Comparison of ENCODE assay signal across 8 mouse cellular contexts in genomic region chr10:127511634-127512306, GRCm38 (mm10). TPM values are rescaled to one million over a fixed set of nuclear protein-coding genes. Genes with fewer than 3 reads are reported as not detected.
DNase-seq lines count a peak whose midpoint lies in the region; ATAC-seq and TF ChIP-seq lines count a peak whose summit lies in the region.

No protein-coding gene starts in this region.

- peak overlapping the region; percentile 56 for H3K4me3 ChIP-seq in forebrain, embryonic 10.5 days
- peak overlapping the region; percentile 42 for H3K4me3 ChIP-seq in hindbrain, postnatal 0 days (ENCODE audit: low read length)
- peak overlapping the region; percentile 50 for H3K4me3 ChIP-seq in limb, embryonic 15.5 days
- H3K4me3 ChIP-seq in neural tube, embryonic 14.5 days (ENCODE audit: low read depth, low read length) = peak overlapping the region; percentile 34

- H3K27me3 ChIP-seq in forebrain, embryonic 10.5 days (ENCODE audit: poor library complexity, severe bottlenecking) = peaks cover 100% of the 10 kb centered on the region
- H3K27me3 ChIP-seq in hindbrain, postnatal 0 days (ENCODE audit: insufficient read depth, low read length) = no peaks in the 10 kb centered on the region
- H3K27me3 ChIP-seq in limb, embryonic 15.5 days = peaks cover 80% of the 10 kb centered on the region
- no peaks in the 10 kb centered on the region for H3K27me3 ChIP-seq in neural tube, embryonic 14.5 days (ENCODE audit: control insufficient read depth, insufficient read depth, low read length)

- H3K9me3 ChIP-seq in forebrain, embryonic 10.5 days = no peaks in the 10 kb centered on the region
- no peaks in the 10 kb centered on the region for H3K9me3 ChIP-seq in hindbrain, postnatal 0 days (ENCODE audit: low read length)
- H3K9me3 ChIP-seq in limb, embryonic 15.5 days = no peaks in the 10 kb centered on the region
- no peaks in the 10 kb centered on the region for H3K9me3 ChIP-seq in neural tube, embryonic 14.5 days (ENCODE audit: control insufficient read depth, low read length)

- H3K4me2 ChIP-seq in hindbrain, postnatal 0 days (ENCODE audit: low read depth, low read length) = peak overlapping the region; percentile 86
- H3K4me2 ChIP-seq in limb, embryonic 15.5 days = peak overlapping the region; percentile 97
- peak overlapping the region; percentile 90 for H3K4me2 ChIP-seq in neural tube, embryonic 14.5 days (ENCODE audit: low read depth, low read length)

- H3K9ac ChIP-seq in hindbrain, postnatal 0 days (replicated peaks; ENCODE audit: low read length) = peak overlapping the region; percentile 73
- 0 out of 2 replicates have a peak overlapping the region, but pooled peaks have one; percentile 26 for H3K9ac ChIP-seq in limb, embryonic 15.5 days
- peak overlapping the region; percentile 80 for H3K9ac ChIP-seq in neural tube, embryonic 14.5 days (replicated peaks; ENCODE audit: low read depth, low read length)

- H3K4me1 ChIP-seq in forebrain, embryonic 10.5 days = peaks cover 93% of the 10 kb centered on the region
- H3K4me1 ChIP-seq in hindbrain, postnatal 0 days (ENCODE audit: insufficient read depth, low read length) = peaks cover 46% of the 10 kb centered on the region
- peaks cover 88% of the 10 kb centered on the region for H3K4me1 ChIP-seq in limb, embryonic 15.5 days
- peaks cover 62% of the 10 kb centered on the region for H3K4me1 ChIP-seq in neural tube, embryonic 14.5 days (ENCODE audit: control insufficient read depth, insufficient read depth, low read length)

- peak; percentile 53 for DNase-seq in kidney, postnatal 10 days
- no peak for DNase-seq in kidney, adult 18-20 months
- peak; percentile 37 to 53 for DNase-seq in adrenal gland, postnatal 36 days
- peak; percentile 66 for DNase-seq in forebrain, embryonic 10.5 days (ENCODE audit: extremely low spot score, low spot score)
- DNase-seq in hindbrain, postnatal 0 days (ENCODE audit: low spot score) = peak; percentile 92

- peak; percentile 62 for TF ChIP-seq CTCF in hindbrain, postnatal 0 days (IDR thresholded peaks at IDR 0.05; ENCODE audit: low read depth)

- under 1% methylated on average over 46 of the region's 46 CpGs for WGBS in forebrain, embryonic 10.5 days
- under 1% methylated on average over 45 of the region's 46 CpGs for WGBS in hindbrain, postnatal 0 days
- WGBS in limb, embryonic 15.5 days = under 1% methylated on average over 30 of the region's 46 CpGs
- under 1% methylated on average over 44 of the region's 46 CpGs for whole genome bisulfite sequencing in neural tube, embryonic 14.5 days

- no peaks in the 10 kb centered on the region; the same call in 1 of the 2 replicates for H3K36me3 ChIP-seq in forebrain, embryonic 10.5 days (replicated peaks)
- no peaks in the 10 kb centered on the region for H3K36me3 ChIP-seq in hindbrain, postnatal 0 days (ENCODE audit: insufficient read depth, low read length)
- no peaks in the 10 kb centered on the region; the same call in 1 of the 2 replicates for H3K36me3 ChIP-seq in limb, embryonic 15.5 days
- H3K36me3 ChIP-seq in neural tube, embryonic 14.5 days (ENCODE audit: control insufficient read depth, insufficient read depth, low read length) = no peaks in the 10 kb centered on the region

- peak; percentile 24 for ATAC-seq in hindbrain, postnatal 0 days
- no peak for ATAC-seq in limb, embryonic 15.5 days (ENCODE audit: insufficient number of reproducible peaks, low FRiP score, low TSS enrichment, low read depth)
- peak; percentile 6; the same call in 1 of the 2 replicates for ATAC-seq in neural tube, embryonic 14.5 days (ENCODE audit: low read depth)
- ATAC-seq in activated CD4-positive, CD25-positive, alpha-beta regulatory T cell, adult 4 months = no peak

- H3K27ac ChIP-seq in forebrain, embryonic 10.5 days = peak overlapping the region; percentile 83
- H3K27ac ChIP-seq in hindbrain, postnatal 0 days = peak overlapping the region; percentile 98
- H3K27ac ChIP-seq in limb, embryonic 15.5 days = no peak overlapping the region
- peak overlapping the region; percentile 99 for H3K27ac ChIP-seq in neural tube, embryonic 14.5 days (ENCODE audit: low read depth, low read length)

RNA-seq across cellular contexts. Expression of gene Ndufa4l2, which starts 3.0 kb away (rescaled TPM):
- 10 to 100 TPM; 29.7 to 45.6 TPM for total RNA-seq in adrenal gland, postnatal 36 days (2021)
- polyA plus RNA-seq in forebrain, embryonic 10.5 days (2016; fragmentation: Nextera tagmentation; extraction: Ambion mirVana) = 2.6 and 2.9 TPM in 2 replicates
- 11.0 and 21.9 TPM in 2 replicates for total RNA-seq in hindbrain, postnatal 0 days (2014; rRNA removed)
- polyA plus RNA-seq in hindbrain, postnatal 0 days (2015; fragmentation: Nextera tagmentation; extraction: Ambion mirVana) = 16.7 and 17.4 TPM in 2 replicates
- 328 and 370 TPM in 2 replicates for polyA plus RNA-seq in limb, embryonic 15.5 days (2015; fragmentation: Nextera tagmentation; extraction: Ambion mirVana)
- 9.7 and 13.5 TPM in 2 replicates for polyA plus RNA-seq in neural tube, embryonic 14.5 days (2014; fragmentation: Nextera tagmentation; extraction: Ambion mirVana)
- polyA plus RNA-seq in activated CD4-positive, CD25-positive, alpha-beta regulatory T cell, adult 4 months (2017; shearing (Covaris generic)) = not detected

RNA-seq across cellular contexts. Expression of gene Stac3, which starts 10.3 kb away (rescaled TPM):
- total RNA-seq in adrenal gland, postnatal 36 days (2021) = 1 to 10 TPM; 2.2 to 3.4 TPM
- 0.30 and 0.41 TPM in 2 replicates for polyA plus RNA-seq in forebrain, embryonic 10.5 days (2016; fragmentation: Nextera tagmentation; extraction: Ambion mirVana)
- total RNA-seq in hindbrain, postnatal 0 days (2014; rRNA removed) = 0.68 and 3.7 TPM in 2 replicates
- 1.4 and 1.7 TPM in 2 replicates for polyA plus RNA-seq in hindbrain, postnatal 0 days (2015; fragmentation: Nextera tagmentation; extraction: Ambion mirVana)
- polyA plus RNA-seq in limb, embryonic 15.5 days (2015; fragmentation: Nextera tagmentation; extraction: Ambion mirVana) = 17.2 and 38.7 TPM in 2 replicates
- polyA plus RNA-seq in neural tube, embryonic 14.5 days (2014; fragmentation: Nextera tagmentation; extraction: Ambion mirVana) = 0.31 TPM in 1 of 2 replicates, not detected in the other
- polyA plus RNA-seq in activated CD4-positive, CD25-positive, alpha-beta regulatory T cell, adult 4 months (2017; shearing (Covaris generic)) = under 1 TPM in 1 of 2 experiments, not detected in 1; 0.92 TPM

RNA-seq across cellular contexts. Expression of gene Shmt2, which starts 10.5 kb away (rescaled TPM):
- total RNA-seq in adrenal gland, postnatal 36 days (2021) = 10 to 100 TPM; 46.8 to 47.1 TPM
- 124 and 129 TPM in 2 replicates for polyA plus RNA-seq in forebrain, embryonic 10.5 days (2016; fragmentation: Nextera tagmentation; extraction: Ambion mirVana)
- total RNA-seq in hindbrain, postnatal 0 days (2014; rRNA removed) = 66.1 and 91.1 TPM in 2 replicates
- polyA plus RNA-seq in hindbrain, postnatal 0 days (2015; fragmentation: Nextera tagmentation; extraction: Ambion mirVana) = 49.7 and 49.9 TPM in 2 replicates
- 112 and 122 TPM in 2 replicates for polyA plus RNA-seq in limb, embryonic 15.5 days (2015; fragmentation: Nextera tagmentation; extraction: Ambion mirVana)
- 44.9 and 46.8 TPM in 2 replicates for polyA plus RNA-seq in neural tube, embryonic 14.5 days (2014; fragmentation: Nextera tagmentation; extraction: Ambion mirVana)
- polyA plus RNA-seq in activated CD4-positive, CD25-positive, alpha-beta regulatory T cell, adult 4 months (2017; shearing (Covaris generic)) = 10 to 100 TPM; 34.2 to 50.7 TPM

RNA-seq across cellular contexts. Expression of gene Nxph4, which starts 22.6 kb away (rescaled TPM):
- total RNA-seq in adrenal gland, postnatal 36 days (2021) = 1 to 10 TPM; 5.0 to 6.3 TPM
- 3.0 and 9.5 TPM in 2 replicates for polyA plus RNA-seq in forebrain, embryonic 10.5 days (2016; fragmentation: Nextera tagmentation; extraction: Ambion mirVana)
- 26.0 and 33.5 TPM in 2 replicates for total RNA-seq in hindbrain, postnatal 0 days (2014; rRNA removed)
- 134 and 146 TPM in 2 replicates for polyA plus RNA-seq in hindbrain, postnatal 0 days (2015; fragmentation: Nextera tagmentation; extraction: Ambion mirVana)
- polyA plus RNA-seq in limb, embryonic 15.5 days (2015; fragmentation: Nextera tagmentation; extraction: Ambion mirVana) = 21.7 and 25.1 TPM in 2 replicates
- 80.1 and 80.4 TPM in 2 replicates for polyA plus RNA-seq in neural tube, embryonic 14.5 days (2014; fragmentation: Nextera tagmentation; extraction: Ambion mirVana)
- not detected for polyA plus RNA-seq in activated CD4-positive, CD25-positive, alpha-beta regulatory T cell, adult 4 months (2017; shearing (Covaris generic))

Comparison
In these comparisons a context has a peak if more than half of its experiments do, and no peak if none do; other contexts are left out.
1. ATAC-seq: peak in hindbrain, postnatal 0 days (single experiment) and neural tube, embryonic 14.5 days (single experiment); none in limb, embryonic 15.5 days (single experiment) and activated CD4-positive, CD25-positive, alpha-beta regulatory T cell, adult 4 months (single experiment).
2. H3K9ac ChIP-seq: peak in every context shown above with its lines; median percentile 80 in neural tube, embryonic 14.5 days; 73 in hindbrain, postnatal 0 days; 26 in limb, embryonic 15.5 days.
3. RNA of gene Ndufa4l2, which starts 3.0 kb away (polyA plus RNA-seq): 328 to 370 TPM in limb, embryonic 15.5 days; 16.7 to 17.4 TPM in hindbrain, postnatal 0 days, 9.7 to 13.5 TPM in neural tube, embryonic 14.5 days, 2.6 to 2.9 TPM in forebrain, embryonic 10.5 days and not detected in activated CD4-positive, CD25-positive, alpha-beta regulatory T cell, adult 4 months; every median in the first group is over 10 times any median in the second.
4. Peak in every context shown above with its lines, with median percentiles within 50 percentile points of each other: H3K4me3 ChIP-seq and H3K4me2 ChIP-seq.